Mouse (Mus musculus): Measurements from ENCODE around the gene Btd.
A peak's percentile ranks its signal among the peaks of the same experiment; 100 is the strongest.

The Btd gene

GRCm38 (mm10) chr14:31644931-31645547 is 4.2 kb downstream of the Btd start:
- DNase-seq (ENCODE audit: low read depth in 2 of 2, low spot score in 2 of 2): no peak

- DNase-seq (ENCODE audit: low read depth in 2 of 2, low spot score in 2 of 2): no peak
These were observed 5.1 kb downstream of the Btd start for GRCm38 (mm10) chr14:31645920-31646319.

GRCm38 (mm10) chr14:31647991-31648390 is 7.2 kb downstream of the Btd start:
- DNase-seq (ENCODE audit: low read depth in 2 of 2, low spot score in 2 of 2): no peak

GRCm38 (mm10) chr14:31650347-31650746 is 9.5 kb downstream of the Btd start:
- DNase-seq (ENCODE audit: low read depth in 2 of 2, low spot score in 2 of 2): no peak

GRCm38 (mm10) chr14:31651206-31651605 is 10.4 kb downstream of the Btd start:
- no peak for DNase-seq (ENCODE audit: low read depth in 2 of 2, low spot score in 2 of 2)

- no peak for DNase-seq (ENCODE audit: low read depth in 2 of 2, low spot score in 2 of 2)
These were observed 11.3 kb downstream of the Btd start for GRCm38 (mm10) chr14:31652106-31652505.

- no peak for DNase-seq (ENCODE audit: low read depth in 2 of 2, low spot score in 2 of 2)
These were observed 11.8 kb downstream of the Btd start for GRCm38 (mm10) chr14:31652624-31653023.

GRCm38 (mm10) chr14:31653101-31653875 is 12.5 kb downstream of the Btd start:
- no peak for DNase-seq (ENCODE audit: low read depth in 2 of 2, low spot score in 2 of 2)

- no peak for DNase-seq (ENCODE audit: low read depth in 2 of 2, low spot score in 2 of 2)
These were observed 14.0 kb downstream of the Btd start for GRCm38 (mm10) chr14:31654816-31655215.

- no peak for DNase-seq (ENCODE audit: low read depth in 2 of 2, low spot score in 2 of 2)
These were observed 14.6 kb downstream of the Btd start for GRCm38 (mm10) chr14:31655406-31655805.

- DNase-seq (ENCODE audit: low read depth in 2 of 2, low spot score in 2 of 2): no peak
These were observed 15.6 kb downstream of the Btd start for GRCm38 (mm10) chr14:31656386-31656785.

- DNase-seq (ENCODE audit: low read depth in 2 of 2, low spot score in 2 of 2): peak; percentile 64 to 74
These were observed 16.2 kb downstream of the Btd start for GRCm38 (mm10) chr14:31656857-31657645.

- no peak for DNase-seq (ENCODE audit: low read depth in 2 of 2, low spot score in 2 of 2)
These were observed 17.4 kb downstream of the Btd start for GRCm38 (mm10) chr14:31658126-31658680.

- DNase-seq (ENCODE audit: low read depth in 2 of 2, low spot score in 2 of 2): no peak
These were observed 18.8 kb downstream of the Btd start for GRCm38 (mm10) chr14:31659501-31660181.

- no peak for DNase-seq (ENCODE audit: low read depth in 2 of 2, low spot score in 2 of 2)
These were observed 19.7 kb downstream of the Btd start for GRCm38 (mm10) chr14:31660312-31661093.

- DNase-seq (ENCODE audit: low read depth in 2 of 2, low spot score in 2 of 2): peak; percentile 65 to 70
These were observed 21.1 kb downstream of the Btd start for GRCm38 (mm10) chr14:31661671-31662554.

- no peak for DNase-seq (ENCODE audit: low read depth in 2 of 2, low spot score in 2 of 2)
These were observed 21.9 kb downstream of the Btd start for GRCm38 (mm10) chr14:31662555-31663211.

GRCm38 (mm10) chr14:31663376-31664099 is 22.7 kb downstream of the Btd start:
- no peak for DNase-seq (ENCODE audit: low read depth in 2 of 2, low spot score in 2 of 2)
